Mouse (Mus musculus) NIH3T3 (cell line): ENCODE results near the gene Brf1.

Source experiments
- DNase-seq: peaks from one replicate; pipeline ENCODE4 v3.0.0-alpha.2; 2012; ENCODE audit warnings: low read depth

Gene Brf1

GRCm38 (mm10) chr12:112976371-112977073, 24.0 kb downstream of the Brf1 start, which contains the start of gene Btbd6:
TSS of gene Btbd6 (plus strand) at chr12:112976482.
- peak; percentile 83 for DNase-seq

GRCm38 (mm10) chr12:112974736-112975135, 25.8 kb downstream of the Brf1 start:
- no peak for DNase-seq

GRCm38 (mm10) chr12:112969616-112970015, 30.9 kb downstream of the Brf1 start:
- no peak for DNase-seq

GRCm38 (mm10) chr12:112968943-112969342, 31.6 kb downstream of the Brf1 start:
- DNase-seq = no peak

- no peak for DNase-seq
These were observed 34.7 kb downstream of the Brf1 start for GRCm38 (mm10) chr12:112965783-112966182.

GRCm38 (mm10) chr12:112961872-112962271, 38.6 kb downstream of the Brf1 start:
- no peak for DNase-seq

DNA sequence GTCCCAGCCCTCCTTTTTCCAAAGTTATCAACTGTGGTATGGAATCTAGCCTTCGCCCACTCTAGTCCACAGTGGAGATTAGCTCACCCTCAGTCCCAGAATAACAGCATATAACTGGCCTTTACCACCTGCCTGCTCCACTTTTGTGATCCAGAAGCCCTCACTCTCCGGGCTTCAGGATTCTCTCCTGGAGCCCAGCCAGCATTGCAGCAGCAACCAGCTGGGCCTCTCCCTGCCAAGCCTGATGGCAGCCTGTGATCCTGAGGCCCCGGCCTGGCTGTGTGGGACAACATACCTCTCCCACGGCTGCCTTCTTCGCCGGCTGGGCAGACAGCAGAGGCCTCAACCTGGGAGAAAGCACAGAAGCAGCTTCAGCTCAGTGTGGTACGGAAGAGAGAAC, 39.1 kb downstream of the Brf1 start:
- no peak for DNase-seq

DNA sequence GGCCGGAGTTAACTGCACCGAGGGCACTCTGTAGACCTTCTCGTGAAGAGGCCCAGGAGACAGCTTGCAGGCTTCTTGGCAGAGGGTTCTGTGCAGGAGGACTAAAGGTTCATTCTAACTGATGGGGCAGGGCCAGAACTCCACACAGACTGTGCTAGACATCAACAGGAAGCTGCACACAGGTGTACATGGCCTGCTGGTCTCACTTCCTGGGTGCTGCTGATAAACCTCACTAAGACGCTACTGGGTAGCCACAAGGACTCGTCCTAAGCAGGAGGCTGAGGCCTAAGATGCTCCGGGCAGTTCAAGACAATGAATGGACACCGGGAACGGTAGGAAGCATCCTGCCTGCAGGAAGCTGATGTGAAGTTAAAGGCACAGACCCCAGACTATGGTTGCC, 41.1 kb downstream of the Brf1 start:
- no peak for DNase-seq

GRCm38 (mm10) chr12:112958303-112958702, 42.2 kb downstream of the Brf1 start:
- DNase-seq = peak; percentile 74

GRCm38 (mm10) chr12:112955800-112956199, 44.7 kb downstream of the Brf1 start:
- DNase-seq = peak; percentile 86

DNA sequence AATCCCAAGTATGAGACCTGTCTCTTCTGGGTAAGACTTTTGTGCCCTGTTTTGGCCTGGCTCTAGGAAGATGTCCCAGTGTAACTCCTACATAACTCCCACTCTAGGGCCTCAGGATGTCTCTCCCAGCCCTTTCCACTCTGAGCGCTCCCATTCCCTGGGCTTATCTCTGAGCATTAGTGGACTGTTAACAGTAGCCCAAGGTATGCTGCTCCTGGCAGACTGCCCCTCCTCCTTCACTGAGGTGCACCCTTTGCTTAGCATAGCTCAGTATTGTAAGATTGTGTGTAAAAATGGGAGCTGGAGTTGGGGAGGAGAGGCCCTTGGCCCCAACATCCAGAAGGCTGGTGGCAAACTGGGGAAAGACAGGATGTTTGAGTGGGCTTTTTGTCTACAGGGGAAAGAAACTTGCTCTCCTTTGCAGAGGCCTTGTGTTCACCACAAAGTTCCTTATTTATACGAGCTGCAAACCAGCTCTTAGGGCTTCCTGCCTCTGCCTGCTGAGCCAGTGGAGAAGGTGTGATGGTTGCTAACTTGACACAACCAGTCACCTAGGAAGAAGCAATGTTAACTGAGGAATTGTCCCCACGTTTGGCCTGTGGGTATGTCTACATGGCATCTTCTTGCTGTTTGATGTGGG, 47.5 kb downstream of the Brf1 start:
- no peak for DNase-seq

DNA sequence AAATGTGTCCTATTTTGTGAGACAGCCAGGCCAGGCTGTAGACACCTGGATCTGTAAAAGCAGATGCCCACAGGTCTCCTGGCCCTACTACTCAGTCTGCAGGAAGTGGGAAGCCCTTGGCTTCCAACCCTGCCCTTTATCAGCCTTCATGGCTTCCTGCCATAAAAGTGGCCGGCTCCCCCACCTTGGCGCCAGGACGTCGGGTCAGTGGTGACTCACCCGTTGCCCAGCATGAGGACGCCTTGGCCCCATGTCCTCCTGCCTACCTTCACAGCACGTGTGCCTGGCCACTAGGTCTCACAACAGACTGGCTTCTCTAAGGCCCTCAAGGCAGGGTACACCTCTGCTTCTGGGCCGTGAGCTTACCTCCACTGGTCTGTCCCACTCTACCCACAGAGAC, 48.1 kb downstream of the Brf1 start:
- peak; percentile 49 for DNase-seq

GRCm38 (mm10) chr12:112951150-112951842, 49.2 kb downstream of the Brf1 start:
- no peak for DNase-seq

DNA sequence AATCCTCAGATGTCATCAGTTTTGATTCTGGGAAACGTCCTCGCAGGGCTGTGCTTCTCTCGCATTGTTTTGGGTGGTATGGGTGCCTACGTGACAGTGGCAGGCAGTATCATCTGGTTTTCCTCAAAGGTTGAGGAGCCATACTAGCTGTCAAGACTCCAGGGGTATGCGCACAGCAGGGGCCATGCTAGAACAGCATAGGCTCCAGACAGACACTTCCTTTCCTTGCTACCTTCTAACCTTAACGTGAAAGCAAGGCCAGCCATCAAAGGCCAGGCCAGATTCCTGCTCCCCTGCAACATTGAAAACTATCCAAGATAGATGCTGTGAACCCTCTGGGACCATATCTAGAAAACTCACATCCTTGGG, 49.8 kb downstream of the Brf1 start:
- peak; percentile 9 for DNase-seq

GRCm38 (mm10) chr12:112950040-112950760, 50.3 kb downstream of the Brf1 start:
- peak; percentile 92 for DNase-seq

- peak; percentile 28 for DNase-seq
These were observed 53.2 kb downstream of the Brf1 start for GRCm38 (mm10) chr12:112947307-112947706.

DNA sequence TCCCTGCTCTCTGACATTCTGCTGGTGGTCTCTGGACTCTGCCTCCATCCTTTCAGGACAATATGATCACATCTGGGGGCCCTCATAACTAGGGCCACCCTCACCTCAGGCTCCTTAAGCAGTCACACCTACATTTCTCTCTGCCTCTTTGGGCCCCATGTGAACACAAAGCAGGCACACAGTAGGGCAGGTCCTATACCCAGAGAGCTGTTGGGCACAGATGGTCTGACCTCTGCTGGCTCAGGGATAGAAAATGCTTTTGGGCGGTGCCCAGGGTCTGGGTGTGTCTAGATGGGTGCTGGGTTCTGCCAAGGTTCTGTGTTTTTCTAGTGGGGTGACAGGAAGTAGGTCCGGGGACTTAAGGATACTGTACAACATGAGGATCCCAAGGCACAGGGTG, 56.8 kb downstream of the Brf1 start:
- DNase-seq = no peak

DNA sequence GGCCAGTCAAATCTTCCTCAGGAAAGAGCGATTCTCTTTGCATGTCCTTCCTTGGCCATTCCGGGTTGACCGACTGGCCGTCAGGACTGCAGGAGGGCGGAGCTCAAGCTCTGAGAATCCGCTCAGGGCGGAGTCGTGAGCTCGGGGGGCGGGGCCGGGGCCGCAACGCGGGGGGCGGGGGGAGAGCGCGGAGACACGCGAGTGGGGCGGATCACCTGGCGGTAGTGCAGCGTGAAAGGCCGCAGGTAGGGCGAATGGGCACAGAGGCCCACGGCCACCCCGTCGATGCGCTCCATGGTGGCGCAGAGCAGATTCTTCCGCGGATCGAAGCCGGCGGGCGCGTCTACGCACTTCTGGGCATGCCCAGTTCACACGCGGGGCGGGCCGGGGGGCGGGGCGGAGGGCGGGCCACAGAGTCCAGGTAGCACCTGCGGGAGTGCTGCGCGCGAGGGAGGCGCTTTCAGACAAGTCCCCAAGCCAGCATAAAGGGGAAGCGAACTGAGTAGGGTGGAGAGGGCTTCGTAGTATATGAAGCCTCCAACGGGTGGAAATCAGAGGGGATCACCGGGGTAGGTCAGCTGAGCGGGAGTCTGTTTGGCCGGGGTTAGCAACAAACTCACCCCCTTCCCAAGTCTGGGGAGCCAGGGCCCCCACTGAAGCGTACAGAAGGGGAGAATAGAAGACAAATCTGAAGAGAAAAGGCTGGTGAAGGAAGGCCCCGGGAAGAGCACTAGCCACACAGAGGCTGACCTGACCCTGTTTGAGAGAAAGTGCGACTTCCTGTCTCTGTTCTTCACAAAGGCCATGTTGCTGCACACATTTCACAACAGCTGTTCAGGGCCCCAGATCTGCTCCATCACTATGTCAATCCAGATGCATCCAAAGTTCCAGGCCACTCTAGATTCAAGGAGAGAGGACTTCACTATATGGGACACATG, 58.5 kb downstream of the Brf1 start, which contains the start of gene Nudt14:
TSS of gene Nudt14 (minus strand) at position 349 of the 938 bp plus-strand sequence.
- peak; percentile 71 for DNase-seq

DNA sequence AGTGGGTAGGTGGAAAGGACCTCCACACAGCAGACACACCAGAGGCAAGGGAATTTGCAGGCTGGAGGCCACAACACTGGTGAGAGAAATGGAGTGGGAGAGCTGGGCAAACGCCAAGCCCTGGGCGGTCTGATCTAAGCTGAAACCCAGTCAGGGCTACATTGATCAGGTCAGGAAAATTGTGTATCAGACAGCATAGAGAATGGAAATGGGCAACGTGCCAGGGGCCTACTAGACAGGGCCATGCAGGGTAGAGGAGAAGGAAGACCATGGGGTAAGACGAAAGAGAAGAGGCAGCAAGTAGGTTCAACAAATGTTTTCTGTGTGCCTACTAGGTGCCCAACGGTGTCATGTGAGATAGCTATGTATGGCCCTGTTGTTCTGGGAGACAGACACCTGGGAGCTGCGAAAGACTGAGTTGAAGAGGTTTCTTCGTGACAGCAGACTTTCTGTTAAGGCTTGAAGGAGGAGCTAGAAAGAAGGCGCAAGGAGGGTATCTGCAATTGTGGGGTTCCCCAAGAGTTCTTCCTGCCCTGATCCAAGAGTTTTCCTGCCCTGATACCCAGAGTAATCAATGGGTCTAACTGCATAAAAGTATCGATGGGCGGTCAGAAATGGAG, 59.2 kb downstream of the Brf1 start:
- peak; percentile 34 for DNase-seq

DNA sequence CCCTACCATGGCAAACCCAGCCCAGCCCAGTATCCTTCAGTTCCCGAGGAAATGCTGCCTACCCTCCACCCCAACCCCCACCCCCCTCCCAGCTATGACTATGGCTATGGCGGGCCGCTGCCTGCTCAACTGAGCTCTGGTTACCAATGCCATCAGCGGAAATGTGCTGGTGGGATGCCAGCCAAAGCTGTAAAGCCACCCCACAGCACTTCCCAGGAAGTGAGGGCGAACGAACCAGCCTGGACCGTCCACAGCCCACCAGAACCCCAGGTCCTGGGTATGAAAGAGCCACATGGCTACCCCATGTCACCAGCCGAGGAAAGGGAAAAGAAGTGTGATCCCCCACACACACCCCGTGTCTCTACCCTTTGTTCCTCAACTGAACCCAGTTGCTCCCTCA, 59.8 kb downstream of the Brf1 start:
- DNase-seq = no peak

- no peak for DNase-seq
These were observed 60.3 kb downstream of the Brf1 start for GRCm38 (mm10) chr12:112940238-112940637.
